Mouse (Mus musculus) kidney, adult 2 months (tissue): ENCODE results near the gene Atp5d. TPM values are rescaled to one million over a fixed set of nuclear protein-coding genes. Genes with fewer than 3 reads are reported as not detected.

ENCODE experiments used
- DNase-seq: peaks from one replicate; pipeline ENCODE4 v3.0.0; 2021
- H3K27ac ChIP-seq: fragments of 200-500 bp; 2 replicates; pipeline ENCODE4 v1.5.1; 2012; ENCODE audit warnings: low read depth, low read length, control low read depth, inconsistent platforms; ENCODE audit not compliant: insufficient read depth
- H3K27me3 ChIP-seq: fragments of 200-500 bp; replicated peaks from 2 replicates; pipeline ENCODE4 v1.6.1; 2012; ENCODE audit warnings: mild to moderate bottlenecking, moderate library complexity, low read length, inconsistent platforms; ENCODE audit not compliant: control insufficient read depth, insufficient read depth
- H3K36me3 ChIP-seq: fragments of 200-500 bp; 2 replicates; pipeline ENCODE4 v1.6.1; 2012; ENCODE audit warnings: mild to moderate bottlenecking, moderate library complexity, low read length, inconsistent platforms; ENCODE audit not compliant: control insufficient read depth, insufficient read depth
- H3K4me1 ChIP-seq: fragments of 200-500 bp; 2 replicates; pipeline ENCODE4 v1.6.1; 2011; ENCODE audit warnings: low read length; ENCODE audit not compliant: control insufficient read depth, insufficient read depth
- H3K4me3 ChIP-seq: fragments of 200-500 bp; 2 replicates; pipeline ENCODE4 v1.5.1; 2011; ENCODE audit warnings: mild to moderate bottlenecking, low read depth, low read length, control low read depth; ENCODE audit not compliant: insufficient read depth
- CTCF ChIP-seq: fragments of 200-500 bp; conservative IDR thresholded peaks from 2 replicates; pipeline ENCODE4 v1.5.1; 2011; ENCODE audit warnings: low read depth, mild to moderate bottlenecking, control low read depth, low read length, moderate library complexity, mixed read lengths; ENCODE audit not compliant: insufficient read depth, insufficient read length
- POLR2A ChIP-seq: fragments of 200-500 bp; IDR thresholded peaks from one replicate; pipeline ENCODE4 v1.6.1; 2011; ENCODE audit warnings: low read depth, low read length, control low read depth
- WGBS: fragments of 180-500 bp; shearing (Covaris S2); methylation state at CpG from one replicate; pipeline ENCODE4 v1.1.7; 2018; 5-methylcytosine and 5-hydroxymethylcytosine counted together
- polyA plus RNA-seq: library from polyadenylated mRNA; depleted of rRNA; stranded (reverse); fragments of >200 nt; gene quantifications from 2 replicates; pipeline ENCODE4 v1.2.3, GENCODE M21; 2012

Atp5d gene
- polyA plus RNA-seq, 1 experiment: 1,948 TPM

DNA sequence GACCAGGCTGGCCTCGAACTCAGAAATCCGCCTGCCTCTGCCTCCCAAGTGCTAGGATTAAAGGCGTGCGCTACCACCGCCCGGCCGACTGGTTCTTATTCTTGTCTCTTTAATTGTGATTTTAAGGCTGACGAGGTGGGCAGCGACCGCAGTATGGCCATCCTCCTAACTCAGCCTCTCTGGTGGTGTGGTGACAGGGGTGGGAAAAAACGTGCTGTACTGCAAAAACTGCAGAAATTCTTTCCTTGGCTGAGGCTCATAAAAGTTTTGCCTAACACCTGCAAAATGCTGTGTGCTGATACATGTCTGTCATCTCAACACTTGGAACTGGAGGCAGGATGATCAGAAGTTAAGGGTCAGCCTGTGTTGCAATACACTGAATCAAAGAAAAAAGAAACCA lies 34.9 kb downstream of the Atp5d start:
- 20% methylated on average over 11 of the region's 11 CpGs for WGBS
- no peak for DNase-seq
- Histone ChIP-seq H3K36me3 (peaks cover 4% of the 10 kb centered on the region; the same call in 1 of the 2 replicates), H3K27ac (peak overlapping the region; percentile 37; the same call in 1 of the 2 replicates), H3K27me3 (no peaks in the 10 kb centered on the region), H3K4me3 (peak overlapping the region; percentile 37), H3K4me1 (no peaks in the 10 kb centered on the region; the same call in 1 of the 2 replicates)
- TF ChIP-seq CTCF (no peak), POLR2A (no peak)

DNA sequence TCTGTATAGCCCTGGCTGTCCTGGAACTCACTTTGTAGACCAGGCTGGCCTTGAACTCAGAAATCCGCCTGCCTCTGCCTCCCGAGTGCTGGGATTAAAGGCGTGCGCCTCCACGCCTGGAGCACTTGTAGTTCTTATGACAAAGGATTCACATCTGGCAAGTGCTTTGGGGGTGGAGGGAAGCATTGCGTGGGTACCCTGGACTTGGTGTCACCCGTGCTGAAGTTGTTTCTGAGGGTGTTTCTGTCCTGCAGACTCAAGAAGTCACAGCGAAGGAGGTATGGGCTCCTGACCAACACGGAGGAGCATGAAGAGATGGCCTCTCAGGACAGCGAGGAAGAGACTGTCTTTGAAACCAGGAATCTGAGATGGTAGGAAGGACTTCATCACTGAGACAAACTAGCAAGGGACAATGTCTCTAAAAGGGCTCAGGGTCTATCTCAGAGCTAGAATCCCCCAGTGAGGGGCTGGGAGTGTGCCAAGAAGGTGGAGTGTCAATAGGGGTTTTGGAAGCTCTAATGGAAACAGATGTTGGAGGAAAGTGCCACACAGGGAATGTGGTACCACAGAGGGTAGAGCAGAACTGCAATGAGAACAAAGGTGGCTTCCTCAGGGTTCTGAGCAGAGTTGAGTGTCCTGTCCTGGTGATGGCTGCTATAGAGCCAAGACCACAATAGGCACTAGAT lies 35.7 kb downstream of the Atp5d start:
- no peak overlapping the region for H3K27ac ChIP-seq
- H3K27me3 ChIP-seq: no peaks in the 10 kb centered on the region
- H3K4me1 ChIP-seq: no peaks in the 10 kb centered on the region
- no peak for DNase-seq
- WGBS: 88% methylated on average over 10 of the region's 10 CpGs
- TF ChIP-seq CTCF (no peak), POLR2A (no peak)
- no peak overlapping the region for H3K4me3 ChIP-seq
- peaks cover 4% of the 10 kb centered on the region; the same call in 1 of the 2 replicates for H3K36me3 ChIP-seq

DNA sequence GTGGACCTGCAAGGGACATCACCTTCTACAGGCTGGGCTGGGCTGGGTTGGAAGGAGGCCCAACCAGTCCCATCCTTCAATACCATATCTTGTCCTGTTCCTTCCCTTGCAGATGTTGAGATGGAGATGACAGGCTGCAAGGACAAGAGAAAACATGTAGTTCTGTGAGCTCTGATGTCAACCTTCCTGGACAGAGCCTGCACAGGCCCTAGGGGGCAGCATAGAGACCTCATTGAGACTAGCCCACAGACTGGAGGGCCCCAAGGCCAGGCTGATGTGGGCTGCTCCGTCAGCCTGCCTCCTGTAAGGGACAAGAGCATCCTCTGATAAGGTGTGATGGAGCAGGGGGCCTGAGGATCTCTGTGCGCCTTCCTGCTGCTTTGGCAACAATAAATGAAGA lies 36.3 kb downstream of the Atp5d start:
- DNase-seq: peak; percentile 36
- peaks cover 4% of the 10 kb centered on the region; the same call in 1 of the 2 replicates for H3K36me3 ChIP-seq
- H3K4me1 ChIP-seq: no peaks in the 10 kb centered on the region
- H3K4me3 ChIP-seq: no peak overlapping the region
- 61% methylated on average over 2 of the region's 2 CpGs for WGBS
- H3K27me3 ChIP-seq: no peaks in the 10 kb centered on the region; the same call in 1 of the 2 replicates
- no peak overlapping the region for H3K27ac ChIP-seq
- TF ChIP-seq CTCF (peak; percentile 55), POLR2A (no peak)

DNA sequence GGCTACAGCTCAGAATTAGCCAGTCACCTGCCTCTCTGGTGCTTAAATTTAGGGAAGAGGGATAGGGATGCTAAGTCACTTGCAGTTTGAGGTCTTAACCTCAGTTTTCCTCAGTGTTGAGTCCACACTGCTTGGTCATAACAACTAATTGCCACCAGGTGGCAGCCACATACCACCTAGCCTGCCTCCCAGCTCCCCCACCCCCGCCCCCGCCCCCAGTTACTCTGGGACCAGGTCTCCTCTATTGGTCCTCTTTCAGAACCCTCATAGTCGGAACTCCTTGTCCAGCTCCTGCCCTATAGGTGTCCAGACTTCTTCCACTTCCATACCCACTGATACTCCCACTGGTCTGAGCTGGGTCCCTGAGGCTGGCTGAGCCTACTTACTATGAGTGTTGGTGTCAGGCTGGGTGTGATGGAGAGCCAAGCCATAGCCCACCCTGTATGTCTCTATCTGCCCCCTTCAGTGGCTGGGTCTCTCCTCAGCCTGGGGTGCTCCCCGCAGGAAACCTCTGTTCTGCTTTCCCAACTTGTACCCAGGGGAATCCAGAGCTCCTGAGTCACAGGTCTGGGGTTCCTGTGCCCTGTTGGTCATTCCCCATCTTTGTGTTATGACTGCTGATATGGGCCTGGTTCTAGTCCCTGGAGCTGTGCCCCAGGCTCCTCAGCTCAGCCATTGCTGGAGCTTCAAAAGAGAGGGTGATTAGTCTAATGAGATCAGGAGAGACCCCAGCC lies 37.3 kb downstream of the Atp5d start:
- peak; percentile 43 for DNase-seq
- Histone ChIP-seq H3K27ac (no peak overlapping the region), H3K27me3 (no peaks in the 10 kb centered on the region; the same call in 1 of the 2 replicates), H3K36me3 (0 out of 2 replicates have a peak, but pooled peaks cover 1% of the 10 kb centered on the region), H3K4me1 (no peaks in the 10 kb centered on the region), H3K4me3 (no peak overlapping the region)
- 41% methylated on average over 4 of the region's 4 CpGs for WGBS
- TF ChIP-seq POLR2A (no peak), CTCF (peak; percentile 68)

DNA sequence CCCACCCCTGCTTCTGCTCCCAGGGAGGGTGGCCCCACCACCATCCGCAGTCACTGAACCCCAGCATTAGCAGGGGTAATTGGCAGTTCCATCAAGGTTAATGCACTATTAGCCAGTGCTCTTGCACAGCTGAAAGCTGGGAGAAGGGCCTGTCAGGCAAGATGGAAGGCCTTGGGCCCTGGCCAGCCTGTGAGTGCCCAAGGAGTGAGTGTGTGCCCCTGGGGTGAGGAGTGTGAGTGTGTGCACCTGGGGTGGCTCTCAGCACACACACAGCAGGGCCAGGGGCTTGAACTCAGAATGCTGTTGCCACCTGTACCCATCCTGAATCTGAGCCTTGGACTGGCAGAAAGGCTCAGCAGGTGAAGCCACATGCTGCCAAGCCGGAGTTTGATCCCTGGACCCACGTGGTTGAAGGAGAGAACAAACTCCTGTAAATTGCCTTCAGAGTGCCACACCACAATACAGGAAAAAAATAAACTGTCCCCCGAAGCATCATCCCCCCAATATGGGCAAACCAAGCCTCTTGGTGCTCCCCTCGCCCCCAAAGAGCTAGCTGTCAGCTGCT lies 37.9 kb downstream of the Atp5d start:
- Histone ChIP-seq H3K4me1 (no peaks in the 10 kb centered on the region), H3K36me3 (no peaks in the 10 kb centered on the region), H3K27ac (no peak overlapping the region), H3K4me3 (no peak overlapping the region), H3K27me3 (no peaks in the 10 kb centered on the region; the same call in 1 of the 2 replicates)
- TF ChIP-seq POLR2A: no peak
- TF ChIP-seq CTCF: no peak
- 77% methylated on average over 5 of the region's 5 CpGs for WGBS
- DNase-seq: peak; percentile 54

DNA sequence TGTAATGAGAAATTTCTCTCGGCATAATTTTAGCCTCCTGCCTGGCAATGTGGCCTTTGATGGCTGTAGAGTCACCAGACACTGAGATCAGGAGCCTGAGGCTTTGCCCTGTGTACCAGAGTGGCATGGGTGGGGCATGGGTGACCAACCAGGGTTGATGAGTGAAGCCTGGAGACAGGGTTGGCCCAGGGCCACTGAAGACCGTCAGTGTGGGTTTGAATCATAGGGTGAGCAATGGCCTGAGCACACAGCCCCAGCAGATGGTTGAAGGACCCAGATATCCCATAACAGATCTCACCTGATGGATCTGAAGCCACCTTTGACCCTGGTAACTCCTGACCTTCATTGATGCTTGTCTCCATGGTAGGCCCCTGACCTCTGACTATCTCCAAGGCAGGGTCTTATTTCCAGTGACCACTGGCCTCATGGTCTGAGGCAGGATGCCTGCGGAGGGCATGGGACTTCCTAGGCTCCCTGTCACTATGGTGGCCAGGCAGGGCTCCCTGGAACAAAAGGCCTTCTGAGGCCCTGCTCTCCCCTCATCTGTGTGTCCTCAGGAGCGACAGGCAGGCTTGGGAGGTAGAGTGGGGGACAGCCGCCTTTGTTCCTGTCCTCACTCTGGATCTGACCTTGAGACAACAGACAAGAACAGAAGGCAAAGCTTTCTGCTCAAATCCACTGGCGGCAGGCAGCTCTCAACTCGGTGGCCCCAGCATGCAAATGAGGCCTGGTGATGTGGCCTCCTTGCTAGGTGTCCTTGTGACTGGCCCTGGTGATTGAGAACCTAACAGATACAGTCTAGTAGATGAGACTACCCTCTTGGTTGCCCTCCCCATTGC lies 39.2 kb downstream of the Atp5d start:
- no peak for DNase-seq
- no peak overlapping the region for H3K27ac ChIP-seq
- no peak for TF ChIP-seq CTCF
- no peak for TF ChIP-seq POLR2A
- no peaks in the 10 kb centered on the region; the same call in 1 of the 2 replicates for H3K27me3 ChIP-seq
- WGBS: 75% methylated on average over 7 of the region's 7 CpGs
- H3K4me1 ChIP-seq: no peaks in the 10 kb centered on the region
- H3K4me3 ChIP-seq: no peak overlapping the region
- no peaks in the 10 kb centered on the region for H3K36me3 ChIP-seq
